Mouse (Mus musculus) heart, postnatal 10 days (tissue): Measurements from ENCODE around the gene Sh3pxd2a. TPM values are rescaled to one million over a fixed set of nuclear protein-coding genes. Genes with fewer than 3 reads are reported as not detected.

Source experiments
- DNase-seq, 2 experiments: peaks; one replicate each; pipeline ENCODE4 v3.0.0; 2021
- intact Hi-C: fragments of 180-260 bp; cut with DNase I; formaldehyde crosslinking; loops from one replicate; pipeline ENCODE4 v1.15.1; 2025
- total RNA-seq, 2 experiments: library from RNA; stranded (reverse); gene quantifications; 2 replicates each; pipeline ENCODE4 v1.2.3; 2021

Sh3pxd2a gene
- total RNA-seq, 2 experiments from 2014 or later, result 87.9 to 93.7 TPM

- peak in 1 of 2 experiments; percentile 47 for DNase-seq
- intact Hi-C loops, result loop anchor here (2.0 kb wide), 1 partner anchor 15 kb away; no protein-coding TSS in a partner anchor
Measured at GRCm38 (mm10) chr19:47387887-47388286, 76.3 kb downstream of the Sh3pxd2a start.

GRCm38 (mm10) chr19:47387395-47387794, 76.8 kb downstream of the Sh3pxd2a start:
- peak; percentile 56 to 64 for DNase-seq
- intact Hi-C loops, result loop anchor here (2.0 kb wide), 1 partner anchor 15 kb away; no protein-coding TSS in a partner anchor

GRCm38 (mm10) chr19:47385971-47386370, 78.2 kb downstream of the Sh3pxd2a start:
- DNase-seq, result no peak
- intact Hi-C loops, result loop anchor here (2.0 kb wide), 1 partner anchor 17 kb away; no protein-coding TSS in a partner anchor

- intact Hi-C loops, result no loop called here
- DNase-seq, result no peak
Measured at GRCm38 (mm10) chr19:47384639-47385038, 79.6 kb downstream of the Sh3pxd2a start.

- intact Hi-C loops, result no loop called here
- no peak for DNase-seq
Measured at GRCm38 (mm10) chr19:47384036-47384435, 80.2 kb downstream of the Sh3pxd2a start.

- intact Hi-C loops, result loop anchor here (2.0 kb wide), 1 partner anchor 83 kb away; the partner anchor contains the start of gene Sh3pxd2a
- no peak for DNase-seq
Measured at GRCm38 (mm10) chr19:47382268-47382667, 81.9 kb downstream of the Sh3pxd2a start.

- no peak for DNase-seq
- intact Hi-C loops, result no loop called here
Measured at GRCm38 (mm10) chr19:47381011-47381410, 83.2 kb downstream of the Sh3pxd2a start.

GRCm38 (mm10) chr19:47379141-47379540, 85.1 kb downstream of the Sh3pxd2a start:
- intact Hi-C loops, result no loop called here
- peak in 1 of 2 experiments; percentile 42 for DNase-seq

GRCm38 (mm10) chr19:47374916-47375573, 89.2 kb downstream of the Sh3pxd2a start:
- intact Hi-C loops, result no loop called here
- DNase-seq, result no peak

- intact Hi-C loops, result no loop called here
- DNase-seq, result peak; percentile 66 to 86
Measured at GRCm38 (mm10) chr19:47374440-47374839, 89.8 kb downstream of the Sh3pxd2a start.

- intact Hi-C loops, result no loop called here
- DNase-seq, result no peak
Measured at GRCm38 (mm10) chr19:47372044-47372443, 92.2 kb downstream of the Sh3pxd2a start.

GRCm38 (mm10) chr19:47371521-47371920, 92.7 kb downstream of the Sh3pxd2a start:
- DNase-seq, result no peak
- intact Hi-C loops, result no loop called here

- intact Hi-C loops, result no loop called here
- DNase-seq, result no peak
Measured at GRCm38 (mm10) chr19:47369008-47369407, 95.2 kb downstream of the Sh3pxd2a start.

GRCm38 (mm10) chr19:47367271-47367879, 96.8 kb downstream of the Sh3pxd2a start:
- DNase-seq, result peak in 1 of 2 experiments; percentile 41
- intact Hi-C loops, result no loop called here

GRCm38 (mm10) chr19:47366576-47366975, 97.6 kb downstream of the Sh3pxd2a start:
- intact Hi-C loops, result no loop called here
- no peak for DNase-seq

GRCm38 (mm10) chr19:47363086-47363668, 101.0 kb downstream of the Sh3pxd2a start:
- DNase-seq, result no peak
- intact Hi-C loops, result no loop called here

- no peak for DNase-seq
- intact Hi-C loops, result no loop called here
Measured at GRCm38 (mm10) chr19:47360921-47361320, 103.3 kb downstream of the Sh3pxd2a start.

GRCm38 (mm10) chr19:47360017-47360416, 104.2 kb downstream of the Sh3pxd2a start:
- DNase-seq, result no peak
- intact Hi-C loops, result no loop called here

- intact Hi-C loops, result loop anchor here (5.0 to 10.0 kb wide), 5 partner anchors 128 to 465 kb away; partner anchors contain the start of gene Sfr1
- no peak for DNase-seq
Measured at GRCm38 (mm10) chr19:47359166-47359931, 104.9 kb downstream of the Sh3pxd2a start.

- no peak for DNase-seq
- intact Hi-C loops, result loop anchor here (5.0 to 10.0 kb wide), 5 partner anchors 130 to 468 kb away; partner anchors contain the start of gene Sfr1
Measured at GRCm38 (mm10) chr19:47357297-47357696, 106.9 kb downstream of the Sh3pxd2a start.
